Mouse (Mus musculus): ENCODE measurements around the gene Slc44a2. TPM values are rescaled to one million over a fixed set of nuclear protein-coding genes. Genes with fewer than 3 reads are reported as not detected.

Slc44a2 gene
- total and polyA plus RNA-seq, 3 experiments, result 22.1 to 62.9 (median 36.5) TPM

GRCm38 (mm10) chr9:21402764-21403253 lies 82.3 kb downstream of the Slc44a2 start:
- no peak overlapping the region for H3K4me2 ChIP-seq (ENCODE audit: insufficient read depth, low read depth, poor library complexity, severe bottlenecking)
- no peaks in the 10 kb centered on the region for H3K9me3 ChIP-seq (replicated peaks; ENCODE audit: low read length)
- peaks cover 76 to 97% of the 10 kb centered on the region in 2 experiments for H3K36me3 ChIP-seq (replicated peaks in 1 of 2; ENCODE audit: control insufficient read depth in 1 of 2, insufficient read depth in 1 of 2, low read length in 1 of 2)
- H3K27ac ChIP-seq (ENCODE audit: insufficient read depth, low read depth), result no peak overlapping the region
- dilution Hi-C loops (cut with MboI; ENCODE audit: extremely low pct_ligation_motif_present, extremely low pct_unique_long_range_greater_than_20kb, low sequenced_read_pairs), result no loop called here
- H3K9ac ChIP-seq (ENCODE audit: insufficient read depth, low read depth), result no peak overlapping the region
- H3K4me3 ChIP-seq (replicated peaks in 1 of 3; ENCODE audit: low read depth in 2 of 3, low read length in 2 of 3, poor library complexity in 1 of 3), result no peak overlapping the region
- H3K4me1 ChIP-seq (ENCODE audit: control insufficient read depth in 1 of 2, insufficient read depth in 2 of 2), result no peaks in the 10 kb centered on the region
- H3K79me2 ChIP-seq (replicated peaks; ENCODE audit: control insufficient read depth, extremely low read depth, insufficient read depth, poor library complexity, severe bottlenecking), result no peaks in the 10 kb centered on the region; the same call in 1 of the 2 replicates
- DNase-seq (ENCODE audit: extremely low read depth), result no peak
- in situ Hi-C loops (cut with MboI; ENCODE audit: low pct_ligation_motif_present, low pct_unique_long_range_greater_than_20kb, low sequenced_read_pairs), result no loop called here
- TF ChIP-seq IRF4 (IDR thresholded peaks at IDR 0.05; ENCODE audit: low read depth, low read length) (no peak), ETS1 (conservative IDR thresholded peaks at IDR 0.05; ENCODE audit: low read depth, low read length) (no peak), UBTF (IDR thresholded peaks at IDR 0.05; ENCODE audit: low read depth, low read length) (no peak), MAZ (IDR thresholded peaks at IDR 0.05; ENCODE audit: low read depth, low read length) (no peak), TCF12 (IDR thresholded peaks at IDR 0.05; ENCODE audit: low read depth, low read length) (no peak), NRF1 (IDR thresholded peaks at IDR 0.05; ENCODE audit: low read depth, low read length) (no peak), MAFK (IDR thresholded peaks at IDR 0.05; ENCODE audit: insufficient replicate concordance, low read length) (no peak)
- no peaks in the 10 kb centered on the region for H3K27me3 ChIP-seq (replicated peaks)

GRCm38 (mm10) chr9:21403745-21404144 lies 83.2 kb downstream of the Slc44a2 start:
- Histone ChIP-seq H3K27ac (ENCODE audit: insufficient read depth, low read depth) (no peak overlapping the region), H3K27me3 (replicated peaks) (no peaks in the 10 kb centered on the region), H3K4me2 (ENCODE audit: insufficient read depth, low read depth, poor library complexity, severe bottlenecking) (no peak overlapping the region), H3K9ac (ENCODE audit: insufficient read depth, low read depth) (no peak overlapping the region), H3K9me3 (replicated peaks; ENCODE audit: low read length) (no peaks in the 10 kb centered on the region), H3K4me1 (ENCODE audit: control insufficient read depth in 1 of 2, insufficient read depth in 2 of 2) (no peaks in the 10 kb centered on the region), H3K79me2 (replicated peaks; ENCODE audit: control insufficient read depth, extremely low read depth, insufficient read depth, poor library complexity, severe bottlenecking) (no peaks in the 10 kb centered on the region; the same call in 1 of the 2 replicates), H3K4me3 (replicated peaks in 1 of 3; ENCODE audit: low read depth in 2 of 3, low read length in 2 of 3, poor library complexity in 1 of 3) (no peak overlapping the region), H3K36me3 (replicated peaks in 1 of 2; ENCODE audit: control insufficient read depth in 1 of 2, insufficient read depth in 1 of 2, low read length in 1 of 2) (peaks cover 70 to 92% of the 10 kb centered on the region in 2 experiments)
- DNase-seq (ENCODE audit: extremely low read depth), result no peak
- in situ Hi-C loops (cut with MboI; ENCODE audit: low pct_ligation_motif_present, low pct_unique_long_range_greater_than_20kb, low sequenced_read_pairs) (no loop called here), dilution Hi-C loops (cut with MboI; ENCODE audit: extremely low pct_ligation_motif_present, extremely low pct_unique_long_range_greater_than_20kb, low sequenced_read_pairs) (no loop called here)
- no peak for TF ChIP-seq USF1 (IDR thresholded peaks at IDR 0.05; ENCODE audit: low read depth, low read length)
- no peak for TF ChIP-seq ZC3H11A (IDR thresholded peaks at IDR 0.05; ENCODE audit: low read depth, low read length)
- no peak for TF ChIP-seq BHLHE40 (IDR thresholded peaks at IDR 0.05; ENCODE audit: low read depth, low read length)
- no peak for TF ChIP-seq SMC3 (IDR thresholded peaks at IDR 0.05; ENCODE audit: low read depth, low read length)

Other genes starting within 250 kb of the Slc44a2 start
- gene Gm49373, start 247.6 kb upstream of the Slc44a2 start, total RNA-seq (2012; rRNA removed), result 0.85 and 1.8 TPM in 2 replicates
- 0.54 and 0.60 TPM in 2 replicates for gene Gm49373, start 247.6 kb upstream of the Slc44a2 start, total RNA-seq (2014; rRNA removed)
- 1.5 and 2.9 TPM in 2 replicates for gene Gm49373, start 247.6 kb upstream of the Slc44a2 start, polyA plus RNA-seq (2012; ENCODE audit: insufficient read length, low read depth)
- 79.7 and 90.4 TPM in 2 replicates for gene Fdx1l, start 247.1 kb upstream of the Slc44a2 start, total RNA-seq (2012; rRNA removed)
- gene Fdx1l, start 247.1 kb upstream of the Slc44a2 start, total RNA-seq (2014; rRNA removed), result 67.2 and 70.8 TPM in 2 replicates
- 105 and 112 TPM in 2 replicates for gene Fdx1l, start 247.1 kb upstream of the Slc44a2 start, polyA plus RNA-seq (2012; ENCODE audit: insufficient read length, low read depth)
- 20.6 and 30.5 TPM in 2 replicates for gene Gm38431, start 228.7 kb upstream of the Slc44a2 start, total RNA-seq (2012; rRNA removed)
- 0.26 and 1.1 TPM in 2 replicates for gene Gm38431, start 228.7 kb upstream of the Slc44a2 start, total RNA-seq (2014; rRNA removed)
- 7.1 and 9.8 TPM in 2 replicates for gene Gm38431, start 228.7 kb upstream of the Slc44a2 start, polyA plus RNA-seq (2012; ENCODE audit: insufficient read length, low read depth)
- gene Raver1, start 228.7 kb upstream of the Slc44a2 start, total RNA-seq (2012; rRNA removed), result 30.8 and 31.3 TPM in 2 replicates
- 16.0 and 18.9 TPM in 2 replicates for gene Raver1, start 228.7 kb upstream of the Slc44a2 start, total RNA-seq (2014; rRNA removed)
- 77.9 and 101 TPM in 2 replicates for gene Raver1, start 228.7 kb upstream of the Slc44a2 start, polyA plus RNA-seq (2012; ENCODE audit: insufficient read length, low read depth)
- gene Tyk2, start 189.5 kb upstream of the Slc44a2 start, total RNA-seq (2012; rRNA removed), result 64.3 and 80.0 TPM in 2 replicates
- 39.0 and 40.6 TPM in 2 replicates for gene Tyk2, start 189.5 kb upstream of the Slc44a2 start, total RNA-seq (2014; rRNA removed)
- gene Tyk2, start 189.5 kb upstream of the Slc44a2 start, polyA plus RNA-seq (2012; ENCODE audit: insufficient read length, low read depth), result 45.1 and 49.6 TPM in 2 replicates
- gene Cdc37, start 170.7 kb upstream of the Slc44a2 start, total RNA-seq (2012; rRNA removed), result 227 and 230 TPM in 2 replicates
- gene Cdc37, start 170.7 kb upstream of the Slc44a2 start, total RNA-seq (2014; rRNA removed), result 84.1 and 87.2 TPM in 2 replicates
- gene Cdc37, start 170.7 kb upstream of the Slc44a2 start, polyA plus RNA-seq (2012; ENCODE audit: insufficient read length, low read depth), result 447 and 532 TPM in 2 replicates
- gene Pde4a, start 155.0 kb upstream of the Slc44a2 start, total RNA-seq (2012; rRNA removed), result 4.1 and 4.8 TPM in 2 replicates
- gene Pde4a, start 155.0 kb upstream of the Slc44a2 start, total RNA-seq (2014; rRNA removed), result 1.2 and 1.7 TPM in 2 replicates
- gene Pde4a, start 155.0 kb upstream of the Slc44a2 start, polyA plus RNA-seq (2012; ENCODE audit: insufficient read length, low read depth), result 7.2 and 7.6 TPM in 2 replicates
- 41.7 and 42.8 TPM in 2 replicates for gene Keap1, start 81.3 kb upstream of the Slc44a2 start, total RNA-seq (2012; rRNA removed)
- gene Keap1, start 81.3 kb upstream of the Slc44a2 start, total RNA-seq (2014; rRNA removed), result 16.2 and 18.4 TPM in 2 replicates
- 30.0 and 31.2 TPM in 2 replicates for gene Keap1, start 81.3 kb upstream of the Slc44a2 start, polyA plus RNA-seq (2012; ENCODE audit: insufficient read length, low read depth)
- not detected in 2 replicates for gene S1pr5, start 72.3 kb upstream of the Slc44a2 start, total RNA-seq (2012; rRNA removed)
- gene S1pr5, start 72.3 kb upstream of the Slc44a2 start, total RNA-seq (2014; rRNA removed), result not detected in 2 replicates
- not detected in 2 replicates for gene S1pr5, start 72.3 kb upstream of the Slc44a2 start, polyA plus RNA-seq (2012; ENCODE audit: insufficient read length, low read depth)
- 13.5 and 14.3 TPM in 2 replicates for gene Atg4d, start 55.4 kb upstream of the Slc44a2 start, total RNA-seq (2012; rRNA removed)
- 10.3 and 10.9 TPM in 2 replicates for gene Atg4d, start 55.4 kb upstream of the Slc44a2 start, total RNA-seq (2014; rRNA removed)
- gene Atg4d, start 55.4 kb upstream of the Slc44a2 start, polyA plus RNA-seq (2012; ENCODE audit: insufficient read length, low read depth), result 7.7 and 9.4 TPM in 2 replicates
- gene Kri1, start 32.7 kb upstream of the Slc44a2 start, total RNA-seq (2012; rRNA removed), result 55.5 and 62.6 TPM in 2 replicates
- gene Kri1, start 32.7 kb upstream of the Slc44a2 start, total RNA-seq (2014; rRNA removed), result 28.8 and 29.0 TPM in 2 replicates
- 57.1 and 64.9 TPM in 2 replicates for gene Kri1, start 32.7 kb upstream of the Slc44a2 start, polyA plus RNA-seq (2012; ENCODE audit: insufficient read length, low read depth)
- 9.7 and 12.6 TPM in 2 replicates for gene Cdkn2d, start 29.3 kb upstream of the Slc44a2 start, total RNA-seq (2012; rRNA removed)
- gene Cdkn2d, start 29.3 kb upstream of the Slc44a2 start, total RNA-seq (2014; rRNA removed), result 7.1 and 7.3 TPM in 2 replicates
- 2.2 and 2.9 TPM in 2 replicates for gene Cdkn2d, start 29.3 kb upstream of the Slc44a2 start, polyA plus RNA-seq (2012; ENCODE audit: insufficient read length, low read depth)
- gene Ap1m2, start 8.4 kb upstream of the Slc44a2 start, total RNA-seq (2012; rRNA removed), result 1.4 and 2.6 TPM in 2 replicates
- gene Ap1m2, start 8.4 kb upstream of the Slc44a2 start, total RNA-seq (2014; rRNA removed), result 0.51 TPM in 2 replicates
- gene Ap1m2, start 8.4 kb upstream of the Slc44a2 start, polyA plus RNA-seq (2012; ENCODE audit: insufficient read length, low read depth), result 0.29 and 0.51 TPM in 2 replicates
- gene Ilf3, start 47.2 kb downstream of the Slc44a2 start, total RNA-seq (2012; rRNA removed), result 77.3 TPM in 2 replicates
- gene Ilf3, start 47.2 kb downstream of the Slc44a2 start, total RNA-seq (2014; rRNA removed), result 72.8 and 75.8 TPM in 2 replicates
- gene Ilf3, start 47.2 kb downstream of the Slc44a2 start, polyA plus RNA-seq (2012; ENCODE audit: insufficient read length, low read depth), result 128 and 145 TPM in 2 replicates
- gene Qtrt1, start 91.1 kb downstream of the Slc44a2 start, total RNA-seq (2012; rRNA removed), result 57.8 and 60.5 TPM in 2 replicates
- 43.1 and 48.1 TPM in 2 replicates for gene Qtrt1, start 91.1 kb downstream of the Slc44a2 start, total RNA-seq (2014; rRNA removed)
- 52.4 and 56.8 TPM in 2 replicates for gene Qtrt1, start 91.1 kb downstream of the Slc44a2 start, polyA plus RNA-seq (2012; ENCODE audit: insufficient read length, low read depth)
- gene Dnm2, start 104.2 kb downstream of the Slc44a2 start, total RNA-seq (2012; rRNA removed), result 51.7 and 55.4 TPM in 2 replicates
- gene Dnm2, start 104.2 kb downstream of the Slc44a2 start, total RNA-seq (2014; rRNA removed), result 36.4 and 37.0 TPM in 2 replicates
- 64.3 and 66.0 TPM in 2 replicates for gene Dnm2, start 104.2 kb downstream of the Slc44a2 start, polyA plus RNA-seq (2012; ENCODE audit: insufficient read length, low read depth)
- 28.4 and 28.8 TPM in 2 replicates for gene Tmed1, start 189.6 kb downstream of the Slc44a2 start, total RNA-seq (2012; rRNA removed)
- 21.7 and 25.5 TPM in 2 replicates for gene Tmed1, start 189.6 kb downstream of the Slc44a2 start, total RNA-seq (2014; rRNA removed)
- 17.1 and 19.8 TPM in 2 replicates for gene Tmed1, start 189.6 kb downstream of the Slc44a2 start, polyA plus RNA-seq (2012; ENCODE audit: insufficient read length, low read depth)
- 0.46 and 0.89 TPM in 2 replicates for gene AB124611, start 205.5 kb downstream of the Slc44a2 start, total RNA-seq (2012; rRNA removed)
- gene AB124611, start 205.5 kb downstream of the Slc44a2 start, total RNA-seq (2014; rRNA removed), result 1.5 TPM in 2 replicates
- 2.1 and 2.3 TPM in 2 replicates for gene AB124611, start 205.5 kb downstream of the Slc44a2 start, polyA plus RNA-seq (2012; ENCODE audit: insufficient read length, low read depth)
- 42.2 and 46.7 TPM in 2 replicates for gene Carm1, start 226.2 kb downstream of the Slc44a2 start, total RNA-seq (2012; rRNA removed)
- gene Carm1, start 226.2 kb downstream of the Slc44a2 start, total RNA-seq (2014; rRNA removed), result 19.1 and 21.5 TPM in 2 replicates
- gene Carm1, start 226.2 kb downstream of the Slc44a2 start, polyA plus RNA-seq (2012; ENCODE audit: insufficient read length, low read depth), result 98.5 and 111 TPM in 2 replicates

Data from CH12.LX (cell line).